Mouse (Mus musculus) liver, adult 2 months (tissue): ENCODE measurements around the gene Serpina10.

Experiments
- CTCF ChIP-seq: fragments of 200-500 bp; IDR thresholded peaks from 2 replicates; pipeline ENCODE4 v1.5.1; 2011; ENCODE audit warnings: low read depth, low read length, control low read depth
- POLR2A ChIP-seq: fragments of 200-500 bp; IDR thresholded peaks from 2 replicates; pipeline ENCODE4 v1.6.1; 2011; ENCODE audit warnings: low read length, control low read depth; ENCODE audit not compliant: insufficient read depth; ENCODE audit errors: extremely low read depth

- TF ChIP-seq CTCF (no peak), POLR2A (no peak)
These were observed 27.9 kb upstream of the Serpina10 start for GRCm38 (mm10) chr12:103659171-103659570.
